Mouse (Mus musculus): ENCODE results near the gene Afdn. TPM values are rescaled to one million over a fixed set of nuclear protein-coding genes. Genes with fewer than 3 reads are reported as not detected.
A peak's percentile ranks its signal among the peaks of the same experiment; 100 is the strongest.
"Not testable (repeated sequence)": the region's sequence is repeated elsewhere in the genome, so short reads cannot be mapped to it uniquely, and the experiment has no call there.

Gene Afdn
- polyA plus RNA-seq, 1 experiment from 2014 or later: 179 TPM

DNA sequence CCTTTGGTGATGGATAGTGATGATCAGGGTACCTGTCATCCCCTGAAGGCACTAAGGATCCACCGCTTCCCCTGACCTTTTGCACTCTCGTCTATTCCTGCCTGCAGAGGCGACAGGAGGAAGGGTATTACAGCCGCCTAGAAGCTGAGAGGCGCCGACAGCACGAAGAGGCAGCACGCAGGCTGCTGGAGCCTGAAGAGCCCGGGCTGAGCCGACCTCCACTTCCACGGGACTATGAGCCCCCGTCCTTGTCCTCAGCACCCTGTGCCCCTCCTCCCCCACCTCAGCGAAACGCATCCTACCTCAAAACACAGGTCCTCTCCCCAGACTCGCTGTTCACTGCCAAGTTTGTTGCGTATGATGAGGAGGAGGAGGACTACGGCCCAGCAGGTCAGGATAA lies 138.5 kb downstream of the Afdn start:
- no peak overlapping the region for H3K4me2 ChIP-seq (replicated peaks)
- no peaks in the 10 kb centered on the region for H3K9me3 ChIP-seq
- H3K4me3 ChIP-seq: no peak overlapping the region
- no peak overlapping the region for H3K9ac ChIP-seq (replicated peaks)
- peak; percentile 58; the same call in 1 of the 2 replicates for ATAC-seq (replicated peaks)
- H3K27me3 ChIP-seq: no peaks in the 10 kb centered on the region
- 93% methylated on average over 17 of the region's 17 CpGs for WGBS
- no peaks in the 10 kb centered on the region for H3K4me1 ChIP-seq
- H3K27ac ChIP-seq (replicated peaks): no peak overlapping the region
- peaks cover 61% of the 10 kb centered on the region for H3K36me3 ChIP-seq

DNA sequence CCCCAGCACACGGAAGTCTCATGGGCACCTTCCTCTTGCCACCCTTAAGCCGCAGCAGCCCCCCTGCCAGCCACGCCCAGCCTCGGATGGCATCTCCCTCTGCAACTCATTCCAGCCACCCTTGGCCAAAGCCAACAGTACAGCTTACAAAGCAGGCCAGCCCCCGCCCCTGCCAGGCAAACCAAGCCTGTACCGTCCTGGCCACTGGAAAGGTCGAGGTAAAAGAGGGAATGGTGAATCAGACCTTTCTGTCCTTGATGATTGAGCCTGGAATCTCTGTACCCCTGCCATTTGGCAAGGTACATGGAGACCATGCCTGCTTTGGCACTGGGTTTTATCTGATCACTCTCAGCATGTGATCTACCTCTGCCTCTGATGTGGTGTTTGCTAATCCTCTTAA lies 138.9 kb downstream of the Afdn start:
- Histone ChIP-seq H3K9me3 (no peaks in the 10 kb centered on the region), H3K4me1 (no peaks in the 10 kb centered on the region), H3K4me3 (no peak overlapping the region), H3K36me3 (peaks cover 64% of the 10 kb centered on the region), H3K27ac (replicated peaks) (no peak overlapping the region), H3K27me3 (no peaks in the 10 kb centered on the region), H3K4me2 (replicated peaks) (no peak overlapping the region), H3K9ac (replicated peaks) (no peak overlapping the region)
- 89% methylated on average over 7 of the region's 7 CpGs for WGBS
- 0 out of 2 replicates have a peak, but pooled peaks have one; percentile 13 for ATAC-seq (replicated peaks)

DNA sequence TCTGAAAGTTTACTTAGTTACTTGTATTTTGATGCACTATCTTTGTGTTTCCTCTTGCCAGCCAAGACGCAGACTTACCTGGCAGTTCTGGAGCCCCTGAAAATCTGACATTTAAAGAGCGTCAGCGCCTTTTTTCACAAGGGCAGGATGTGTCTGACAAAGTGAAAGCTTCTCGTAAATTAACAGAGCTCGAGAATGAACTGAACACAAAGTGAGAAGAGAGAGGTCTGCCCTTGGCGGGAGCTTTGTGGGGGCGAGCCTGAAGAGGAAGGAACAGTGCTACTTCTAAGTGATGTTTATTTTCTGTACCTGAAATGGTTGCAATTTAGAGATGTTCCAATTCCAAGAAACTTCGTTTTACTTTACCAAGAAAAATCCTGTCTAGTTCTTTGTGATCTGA lies 143.5 kb downstream of the Afdn start:
- WGBS: 93% methylated on average over 8 of the region's 8 CpGs
- no peak for ATAC-seq (replicated peaks)
- Histone ChIP-seq H3K27me3 (no peaks in the 10 kb centered on the region), H3K9ac (replicated peaks) (no peak overlapping the region), H3K4me2 (replicated peaks) (no peak overlapping the region), H3K4me1 (no peaks in the 10 kb centered on the region), H3K27ac (replicated peaks) (no peak overlapping the region), H3K4me3 (no peak overlapping the region), H3K36me3 (peaks cover 68% of the 10 kb centered on the region), H3K9me3 (no peaks in the 10 kb centered on the region)

DNA sequence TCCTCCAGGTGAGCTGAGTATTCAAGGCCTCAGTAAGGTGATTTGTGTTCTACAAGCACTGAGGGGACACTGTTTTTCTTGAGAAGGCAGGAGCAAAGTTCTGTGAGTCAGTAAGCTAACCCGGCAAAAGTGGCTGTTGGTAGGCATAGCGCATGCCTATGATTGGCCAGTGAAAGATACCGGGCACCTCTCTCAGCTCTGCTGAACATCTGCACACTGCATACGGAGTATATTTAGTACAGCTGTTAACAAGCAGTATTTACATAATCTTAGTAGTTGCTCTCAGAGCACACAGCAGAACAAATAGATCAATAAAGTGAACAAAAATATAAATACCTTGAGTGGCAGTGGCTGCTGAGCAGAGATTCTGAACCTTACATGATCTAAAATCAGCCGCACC lies 146.7 kb downstream of the Afdn start:
- no peak for ATAC-seq (replicated peaks)
- Histone ChIP-seq H3K27me3 (no peaks in the 10 kb centered on the region), H3K4me2 (replicated peaks) (no peak overlapping the region), H3K4me3 (no peak overlapping the region), H3K36me3 (peaks cover 45% of the 10 kb centered on the region), H3K4me1 (no peaks in the 10 kb centered on the region), H3K27ac (replicated peaks) (no peak overlapping the region), H3K9me3 (no peaks in the 10 kb centered on the region), H3K9ac (replicated peaks) (no peak overlapping the region)
- WGBS: 95% methylated on average over 5 of the region's 5 CpGs

DNA sequence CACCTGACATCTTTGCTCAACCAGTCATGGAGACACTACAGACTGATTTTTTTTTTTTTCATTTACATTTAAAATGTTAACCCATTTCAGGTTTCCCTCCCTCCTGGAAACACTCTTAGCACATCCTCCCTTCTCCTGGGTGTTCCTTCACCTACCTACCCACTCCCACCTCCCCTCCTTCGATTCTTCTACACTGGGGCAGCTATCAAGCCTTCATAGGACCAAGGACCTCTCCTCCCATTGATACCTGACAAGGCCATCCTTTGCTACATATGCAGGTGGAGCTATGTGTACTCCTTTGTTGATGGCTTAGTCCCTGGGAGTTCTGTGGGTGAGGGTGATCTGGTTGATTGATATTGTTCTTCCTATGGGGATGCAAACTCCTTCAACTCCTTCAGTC lies 147.3 kb downstream of the Afdn start:
- ATAC-seq (replicated peaks): no peak
- Histone ChIP-seq H3K4me3 (no peak overlapping the region), H3K9me3 (no peaks in the 10 kb centered on the region), H3K4me1 (no peaks in the 10 kb centered on the region), H3K4me2 (replicated peaks) (no peak overlapping the region), H3K36me3 (peaks cover 43% of the 10 kb centered on the region), H3K27me3 (no peaks in the 10 kb centered on the region), H3K27ac (replicated peaks) (no peak overlapping the region), H3K9ac (replicated peaks) (no peak overlapping the region)
- 96% methylated on average over 1 of the region's 1 CpGs for WGBS

DNA sequence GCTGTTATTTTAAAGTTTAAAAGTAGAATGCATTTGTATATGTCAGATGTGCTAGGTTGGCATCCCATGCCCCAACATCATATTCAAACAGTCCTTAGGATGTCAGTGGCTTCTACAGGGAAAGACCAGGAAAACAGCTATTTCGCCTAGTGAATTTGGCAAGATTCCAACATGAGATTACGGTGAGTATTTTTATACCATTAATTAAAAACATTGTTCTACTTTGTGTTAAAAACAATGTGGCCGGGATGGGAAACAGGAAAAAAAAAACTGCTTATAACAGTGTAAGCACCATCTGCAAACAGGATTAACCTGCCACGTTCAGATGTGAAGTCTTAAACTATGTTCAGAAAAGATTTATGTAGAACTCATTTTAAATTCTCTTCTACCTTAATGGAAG lies 153.6 kb downstream of the Afdn start:
- WGBS: 30% methylated on average over 4 of the region's 4 CpGs
- Histone ChIP-seq H3K27me3 (no peaks in the 10 kb centered on the region), H3K36me3 (0 out of 2 replicates have a peak, but pooled peaks cover 3% of the 10 kb centered on the region), H3K4me2 (replicated peaks) (no peak overlapping the region), H3K9ac (replicated peaks) (no peak overlapping the region), H3K27ac (replicated peaks) (no peak overlapping the region), H3K4me3 (no peak overlapping the region), H3K9me3 (no peaks in the 10 kb centered on the region), H3K4me1 (no peaks in the 10 kb centered on the region)
- no peak for ATAC-seq (replicated peaks)

DNA sequence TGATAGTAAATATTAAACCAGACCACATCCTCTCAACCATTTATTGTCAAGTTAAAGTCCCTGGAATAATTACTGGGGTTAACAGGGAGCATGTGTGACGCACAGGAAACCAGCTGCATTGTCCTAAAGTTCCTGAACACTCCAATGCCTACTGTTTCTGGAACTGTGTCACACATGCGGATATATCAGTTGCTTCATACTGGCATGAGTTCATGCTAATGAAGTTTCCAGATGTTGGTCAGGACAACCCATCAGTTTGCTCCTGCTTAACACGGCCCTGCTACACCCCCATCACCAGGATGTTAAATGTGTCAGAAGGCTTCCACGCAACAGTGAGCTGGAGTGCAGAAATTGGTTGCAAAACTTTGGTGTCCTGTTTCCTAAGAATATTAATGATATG lies 154.2 kb downstream of the Afdn start:
- H3K9me3 ChIP-seq: no peaks in the 10 kb centered on the region
- no peak overlapping the region for H3K4me2 ChIP-seq (replicated peaks)
- H3K9ac ChIP-seq (replicated peaks): no peak overlapping the region
- no peak for ATAC-seq (replicated peaks)
- H3K4me3 ChIP-seq: no peak overlapping the region
- WGBS: 79% methylated on average over 4 of the region's 4 CpGs
- no peaks in the 10 kb centered on the region for H3K27me3 ChIP-seq
- 0 out of 2 replicates have a peak, but pooled peaks cover 2% of the 10 kb centered on the region for H3K36me3 ChIP-seq
- no peaks in the 10 kb centered on the region for H3K4me1 ChIP-seq
- no peak overlapping the region for H3K27ac ChIP-seq (replicated peaks)

DNA sequence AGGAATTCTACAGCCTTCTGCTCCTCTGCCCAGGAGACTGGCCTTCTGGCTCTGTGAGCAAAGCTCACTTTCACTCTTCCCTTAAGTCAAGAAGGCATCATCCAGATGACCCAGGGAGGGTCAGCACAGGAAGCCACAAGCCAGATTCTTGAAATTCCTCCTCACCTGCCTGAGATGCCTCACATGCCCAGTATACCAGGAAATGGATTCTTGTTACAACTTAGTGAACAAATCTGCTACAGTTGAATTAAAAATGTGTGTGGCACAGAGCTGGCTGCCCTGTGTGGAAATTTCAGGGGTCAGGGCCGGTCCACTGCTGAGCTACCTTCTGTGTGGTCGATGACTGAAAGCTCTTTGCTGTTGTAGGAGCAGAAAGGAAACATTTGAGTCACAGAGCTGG lies 160.4 kb downstream of the Afdn start:
- Histone ChIP-seq H3K9ac (replicated peaks) (no peak overlapping the region), H3K9me3 (no peaks in the 10 kb centered on the region), H3K4me3 (no peak overlapping the region), H3K4me1 (0 out of 2 replicates have a peak, but pooled peaks cover 3% of the 10 kb centered on the region), H3K4me2 (replicated peaks) (no peak overlapping the region), H3K36me3 (no peaks in the 10 kb centered on the region), H3K27ac (replicated peaks) (no peak overlapping the region), H3K27me3 (no peaks in the 10 kb centered on the region)
- 88% methylated on average over 2 of the region's 2 CpGs for WGBS
- no peak for ATAC-seq (replicated peaks)

DNA sequence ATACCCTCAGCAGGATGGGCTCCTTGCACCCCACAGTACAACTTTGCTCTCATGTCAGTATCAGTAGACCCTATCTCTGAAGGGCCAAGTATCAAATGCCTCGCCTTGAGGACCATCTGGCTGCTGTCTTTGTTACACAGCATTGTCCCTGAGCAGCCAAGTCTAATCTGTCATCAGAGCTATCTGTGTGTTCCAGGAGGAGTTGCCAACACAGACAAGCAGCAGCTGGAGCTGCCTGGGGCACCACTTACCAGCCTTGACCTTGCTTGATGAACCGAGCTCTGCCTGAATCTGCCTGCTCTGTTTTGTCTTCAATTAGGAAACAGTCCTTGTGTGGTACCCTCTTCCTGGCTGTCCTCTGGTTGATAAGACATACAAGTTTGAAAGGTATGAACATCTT lies 163.1 kb downstream of the Afdn start:
- 82% methylated on average over 2 of the region's 2 CpGs for WGBS
- Histone ChIP-seq H3K9me3 (no peaks in the 10 kb centered on the region), H3K36me3 (no peaks in the 10 kb centered on the region), H3K4me3 (no peak overlapping the region), H3K4me2 (replicated peaks) (no peak overlapping the region), H3K27ac (replicated peaks) (no peak overlapping the region), H3K27me3 (no peaks in the 10 kb centered on the region), H3K4me1 (0 out of 2 replicates have a peak, but pooled peaks cover 3% of the 10 kb centered on the region), H3K9ac (replicated peaks) (no peak overlapping the region)
- ATAC-seq (replicated peaks): no peak

DNA sequence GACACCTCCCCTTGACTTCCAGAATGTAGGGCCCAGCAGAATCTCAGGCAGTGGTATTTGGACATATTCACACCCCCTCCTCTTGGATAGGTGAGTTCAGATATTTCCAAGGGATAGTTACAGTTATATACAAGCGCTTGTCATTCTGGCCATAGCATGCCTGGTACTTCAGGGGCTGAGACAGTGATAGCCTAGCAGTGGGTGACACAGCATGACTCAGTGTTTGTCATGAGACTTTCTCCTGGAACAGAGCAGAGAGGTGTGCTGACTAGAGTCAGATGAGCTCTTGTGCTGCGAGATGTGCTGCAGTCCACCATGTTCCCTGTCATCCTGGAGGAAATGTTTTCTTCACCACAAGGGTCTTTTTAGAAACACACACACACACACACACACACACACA lies 164.2 kb downstream of the Afdn start:
- Histone ChIP-seq H3K27ac (replicated peaks) (no peak overlapping the region), H3K9me3 (no peaks in the 10 kb centered on the region), H3K36me3 (no peaks in the 10 kb centered on the region), H3K4me3 (no peak overlapping the region), H3K4me2 (replicated peaks) (no peak overlapping the region), H3K9ac (replicated peaks) (no peak overlapping the region), H3K27me3 (no peaks in the 10 kb centered on the region), H3K4me1 (0 out of 2 replicates have a peak, but pooled peaks cover 3% of the 10 kb centered on the region)
- WGBS: 98% methylated on average over 2 of the region's 2 CpGs
- ATAC-seq (replicated peaks): no peak

DNA sequence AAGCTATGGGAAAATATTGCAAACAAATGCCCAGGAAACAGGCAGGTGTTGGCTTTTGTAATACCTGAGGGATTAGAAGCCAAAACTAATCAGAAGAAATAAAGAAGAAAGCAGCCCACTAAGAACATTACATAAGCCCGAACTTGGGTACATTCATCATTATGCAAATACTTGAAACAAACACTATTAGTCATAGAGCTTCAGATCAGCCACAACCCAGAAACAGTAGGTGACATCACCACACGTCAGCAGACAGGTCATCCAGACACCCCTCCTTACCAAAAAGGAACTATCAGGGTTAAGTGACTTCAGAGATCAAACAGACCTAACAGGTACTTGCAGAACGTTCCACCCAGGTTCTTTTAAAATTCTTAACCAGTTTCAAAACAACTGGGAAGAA lies 165.6 kb downstream of the Afdn start:
- no peaks in the 10 kb centered on the region for H3K36me3 ChIP-seq
- 0 out of 2 replicates have a peak, but pooled peaks cover 3% of the 10 kb centered on the region for H3K4me1 ChIP-seq
- no peak for ATAC-seq (replicated peaks)
- 66% methylated on average over 3 of the region's 3 CpGs for WGBS
- no peaks in the 10 kb centered on the region for H3K27me3 ChIP-seq
- H3K9ac ChIP-seq (replicated peaks): no peak overlapping the region
- no peak overlapping the region for H3K4me2 ChIP-seq (replicated peaks)
- no peak overlapping the region for H3K27ac ChIP-seq (replicated peaks)
- no peaks in the 10 kb centered on the region for H3K9me3 ChIP-seq
- no peak overlapping the region for H3K4me3 ChIP-seq

DNA sequence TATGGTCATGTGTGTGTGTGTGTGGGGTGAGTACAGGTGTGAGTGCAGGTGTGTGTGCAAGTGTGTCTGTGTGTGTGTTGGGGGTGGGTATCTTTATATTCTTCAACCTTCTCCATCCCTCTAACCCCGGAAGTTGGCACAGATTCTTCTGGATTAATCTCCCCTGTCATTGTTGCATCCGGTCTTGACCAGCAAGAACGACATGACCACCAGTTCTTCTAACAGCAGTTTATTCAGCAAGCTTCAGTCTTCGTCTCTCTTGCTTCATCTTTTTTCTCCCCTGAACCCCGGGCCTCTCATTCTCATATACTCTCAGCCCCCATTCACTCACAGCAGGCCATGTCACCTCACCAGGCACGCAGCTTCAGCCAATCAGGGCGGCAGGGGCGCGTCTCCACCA lies 170.1 kb downstream of the Afdn start:
- H3K4me3 ChIP-seq: no peak overlapping the region
- H3K27me3 ChIP-seq: no peaks in the 10 kb centered on the region
- WGBS: 88% methylated on average over 9 of the region's 9 CpGs
- H3K4me1 ChIP-seq: no peaks in the 10 kb centered on the region
- no peaks in the 10 kb centered on the region for H3K9me3 ChIP-seq
- H3K27ac ChIP-seq (replicated peaks): no peak overlapping the region
- no peaks in the 10 kb centered on the region for H3K36me3 ChIP-seq
- no peak overlapping the region for H3K9ac ChIP-seq (replicated peaks)
- no peak for ATAC-seq (replicated peaks)
- no peak overlapping the region for H3K4me2 ChIP-seq (replicated peaks)

DNA sequence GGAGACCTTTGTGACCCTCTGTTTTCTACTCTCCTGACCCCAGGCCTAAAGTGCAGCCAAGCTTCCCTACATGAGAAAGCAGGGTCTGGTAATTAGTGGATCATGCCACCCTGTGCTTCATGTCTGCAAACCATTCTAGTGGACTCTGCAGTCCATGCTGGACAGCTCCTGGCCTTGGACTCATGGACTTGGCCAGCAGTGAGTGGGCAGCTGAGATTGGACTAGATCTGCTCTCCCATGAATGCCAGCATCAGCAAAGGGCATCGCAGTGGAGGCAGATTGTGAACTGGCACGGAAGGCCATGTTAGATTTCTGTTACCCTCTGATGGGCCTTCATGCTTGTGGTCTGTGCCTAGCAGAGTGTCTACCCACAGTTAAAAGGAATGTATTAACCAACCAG lies 175.0 kb downstream of the Afdn start:
- not testable (repeated sequence) for H3K27me3 ChIP-seq; H3K4me3 ChIP-seq; ATAC-seq (replicated peaks); H3K4me2 ChIP-seq (replicated peaks); H3K9ac ChIP-seq (replicated peaks); H3K27ac ChIP-seq (replicated peaks); H3K36me3 ChIP-seq; H3K4me1 ChIP-seq; H3K9me3 ChIP-seq
- 98% methylated on average over 2 of the region's 2 CpGs for WGBS

Data from forebrain, embryonic 15.5 days (tissue).